Mouse (Mus musculus) bone marrow, adult 2 months (tissue): ENCODE data around the gene Gm29609.

Source experiments
- CTCF ChIP-seq: fragments of 200-500 bp; IDR thresholded peaks from 2 replicates; pipeline ENCODE4 v1.5.1; 2011; ENCODE audit warnings: low read length, control low read depth; ENCODE audit not compliant: control insufficient read depth, insufficient read depth
- POLR2A ChIP-seq: fragments of 200-500 bp; IDR thresholded peaks from 2 replicates; pipeline ENCODE4 v1.6.1; 2011; ENCODE audit warnings: low read depth, mild to moderate bottlenecking, control low read depth, low read length, borderline replicate concordance; ENCODE audit not compliant: control insufficient read depth

DNA sequence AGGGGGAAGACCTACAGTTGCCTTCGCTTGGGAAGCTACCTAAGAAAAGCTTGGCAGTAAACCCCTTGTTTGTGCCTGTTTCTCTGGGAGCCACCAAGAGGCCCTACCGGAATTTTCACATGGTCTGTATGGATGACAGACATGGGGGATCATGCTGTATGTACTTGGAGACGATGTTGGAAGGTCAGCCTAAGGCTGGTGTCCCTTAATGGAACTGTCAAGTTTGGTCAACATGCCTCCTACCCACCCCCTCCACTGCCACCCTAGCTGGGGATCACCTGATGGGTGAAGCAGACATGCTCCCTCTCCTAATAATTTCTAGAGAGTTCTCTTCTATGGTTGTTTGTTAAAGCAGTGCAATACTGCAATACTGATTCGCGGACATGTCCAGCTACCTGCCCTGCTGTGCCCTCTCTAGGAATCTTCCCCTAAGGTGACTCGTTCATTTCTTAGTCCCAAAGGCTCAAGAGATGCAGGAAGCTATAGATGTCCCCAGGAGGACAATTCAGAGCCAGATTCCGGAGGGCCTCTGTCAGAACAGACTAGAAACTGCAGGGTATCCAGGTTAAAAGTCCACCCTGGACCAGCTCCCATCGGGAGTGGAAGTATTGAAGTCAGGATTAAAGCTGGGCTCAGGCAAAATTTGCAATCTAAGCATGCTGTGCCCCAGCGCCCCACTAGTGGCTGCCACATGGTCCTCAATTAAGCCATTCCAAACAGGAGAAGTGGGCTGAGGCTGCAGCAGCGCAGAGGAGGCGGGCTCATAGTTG lies 83.8 kb downstream of the Gm29609 start:
- TF ChIP-seq CTCF, result no peak
- TF ChIP-seq POLR2A, result no peak
